Mouse (Mus musculus) 3134 (cell line): Measurements from ENCODE around the gene Arfgef2.

Source experiments
- DNase-seq: peaks from one replicate; pipeline ENCODE4 v3.0.0-alpha.2; 2011; ENCODE audit warnings: low spot score; ENCODE audit not compliant: insufficient read length; ENCODE audit errors: extremely low read depth

Arfgef2 gene

DNA sequence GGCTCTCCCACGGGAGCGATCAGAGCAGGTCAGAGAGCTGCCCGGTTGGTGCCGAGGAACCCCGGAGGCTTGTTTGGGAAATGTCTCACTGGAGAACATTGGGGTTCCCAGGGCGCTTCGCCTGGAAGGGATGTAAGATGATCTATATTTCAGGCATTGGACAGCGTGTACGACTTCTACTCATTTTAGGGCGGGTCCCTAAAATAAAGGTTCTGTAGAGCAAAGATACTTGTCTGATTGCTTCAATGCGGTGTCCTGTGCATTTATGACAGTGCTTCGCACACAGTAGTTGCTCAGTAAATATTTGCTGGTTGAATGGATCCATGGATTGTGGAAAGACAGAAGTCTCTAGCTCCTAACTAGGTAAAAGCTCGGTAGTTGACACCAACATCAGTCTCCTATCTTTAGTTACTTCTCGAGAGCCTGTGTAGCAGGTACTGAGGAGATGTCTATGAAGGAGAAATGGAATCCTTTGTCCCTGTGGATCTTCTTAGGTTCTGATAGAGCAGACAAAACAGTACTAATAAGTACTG, 851 bp downstream of the Arfgef2 start:
- no peak for DNase-seq

GRCm38 (mm10) chr2:166806813-166807212, 1.4 kb downstream of the Arfgef2 start:
- no peak for DNase-seq

DNA sequence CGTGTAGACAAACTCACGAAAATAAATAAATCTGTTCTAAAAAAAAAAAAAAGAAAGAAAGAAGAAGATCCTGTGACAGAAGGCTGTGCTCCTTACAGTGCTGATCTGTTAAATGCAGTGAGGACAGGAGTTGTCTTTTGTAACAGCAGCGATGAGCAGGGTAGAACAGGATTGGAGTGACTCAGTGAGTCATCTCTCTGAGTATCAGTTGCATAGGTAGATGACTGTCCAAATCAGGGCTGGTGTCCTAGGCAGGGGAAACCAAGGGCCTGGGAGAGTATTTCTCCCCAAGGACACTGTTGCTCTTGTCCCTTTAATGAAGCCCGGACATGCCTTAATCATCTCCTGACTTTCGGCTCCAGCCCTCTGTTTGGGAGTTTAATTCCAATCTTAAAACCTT, 4.1 kb downstream of the Arfgef2 start:
- DNase-seq = no peak

- DNase-seq = no peak
Observed at GRCm38 (mm10) chr2:166810821-166811220, 5.4 kb downstream of the Arfgef2 start.

DNA sequence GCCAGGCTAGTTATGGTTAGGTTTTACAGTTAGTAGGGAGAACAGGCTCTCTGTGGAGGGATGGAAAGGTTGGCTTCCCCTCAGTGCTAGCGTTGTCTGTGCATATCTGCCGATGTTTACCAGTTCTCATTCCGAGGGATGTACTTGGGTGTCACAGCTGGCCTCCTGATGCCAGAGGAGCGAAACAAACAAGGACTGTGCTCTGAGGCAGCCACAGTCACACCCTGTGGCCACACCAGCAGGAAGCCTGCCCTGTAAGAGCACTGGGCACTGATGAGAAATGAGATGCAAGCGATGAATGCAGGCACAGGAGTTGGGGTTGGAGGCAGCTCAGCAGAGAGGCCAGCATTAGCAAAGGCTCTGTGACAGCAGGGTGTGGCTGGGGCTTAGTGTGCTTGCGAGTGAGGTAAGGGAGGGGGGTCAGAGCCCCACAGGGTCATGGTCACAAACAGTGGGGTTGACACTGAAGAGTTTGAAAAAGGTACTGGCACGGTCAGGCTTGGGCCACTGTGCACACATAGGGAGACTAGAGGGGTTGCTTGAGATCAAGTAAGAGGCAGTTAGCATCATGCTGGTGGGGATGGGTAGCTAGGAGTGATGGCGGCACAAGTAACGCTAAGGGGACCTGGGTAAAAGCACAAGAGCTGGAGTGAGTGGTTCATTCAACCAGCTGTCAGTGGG, 13.2 kb downstream of the Arfgef2 start:
- DNase-seq = no peak

DNA sequence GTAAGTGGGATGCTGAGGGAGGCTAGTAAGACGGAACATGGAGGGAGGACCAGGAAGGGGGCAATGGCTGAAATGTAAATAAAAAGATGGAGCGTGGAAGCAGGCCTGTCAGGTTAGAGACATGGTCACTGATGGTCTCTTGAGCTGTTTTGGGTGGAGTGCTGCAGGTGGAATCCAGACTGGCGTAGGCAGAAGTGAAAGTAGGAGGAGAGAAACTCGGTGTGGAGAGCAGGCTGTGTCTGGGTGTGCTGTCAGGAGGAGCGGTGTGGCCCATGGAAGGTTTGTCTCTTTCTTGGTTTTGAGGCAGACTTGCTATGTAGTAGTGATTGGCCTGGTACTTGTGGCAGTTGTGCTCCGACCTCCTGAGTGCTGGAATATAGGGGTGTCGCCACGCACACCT, 14.5 kb downstream of the Arfgef2 start:
- DNase-seq = no peak

DNA sequence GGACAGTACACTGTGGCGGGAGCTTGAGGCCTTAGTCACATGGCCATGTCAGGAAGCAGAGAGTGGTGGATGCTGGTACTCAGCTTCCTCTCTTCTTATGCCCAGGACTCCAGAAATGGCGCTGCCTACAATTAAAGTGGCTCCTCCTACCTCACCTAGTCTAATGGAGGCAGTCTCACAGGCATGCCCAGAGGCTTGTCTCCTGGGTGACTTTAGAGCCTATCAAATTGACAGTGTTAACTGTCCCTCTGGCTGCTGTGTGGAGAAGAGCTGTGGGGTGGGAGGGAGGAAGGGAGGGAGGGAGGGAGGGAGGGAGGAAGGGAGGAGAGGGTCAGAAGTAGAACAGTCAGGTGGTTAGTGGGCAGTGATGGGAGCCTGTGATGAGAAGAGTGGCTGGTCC, 15.5 kb downstream of the Arfgef2 start:
- DNase-seq = no peak

DNA sequence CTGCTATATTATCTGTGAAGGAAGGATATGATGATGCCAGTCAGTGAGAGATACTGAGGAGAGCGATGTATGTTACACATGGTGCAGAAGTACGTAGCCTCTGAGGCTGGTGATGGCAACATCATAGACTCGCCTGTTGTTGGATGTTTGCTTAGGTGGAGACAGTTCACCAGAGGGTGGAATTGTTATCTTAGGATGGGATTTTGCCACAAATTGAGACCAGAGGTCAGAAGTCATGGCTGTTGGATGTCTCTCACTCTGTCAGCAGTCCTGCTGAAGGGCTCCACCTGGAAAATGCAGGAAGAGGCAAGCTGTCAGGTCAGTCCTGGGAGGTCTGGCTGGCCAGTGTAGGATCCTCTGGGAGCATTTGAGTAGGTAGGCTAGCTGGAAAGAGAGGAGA, 16.0 kb downstream of the Arfgef2 start:
- no peak for DNase-seq

DNA sequence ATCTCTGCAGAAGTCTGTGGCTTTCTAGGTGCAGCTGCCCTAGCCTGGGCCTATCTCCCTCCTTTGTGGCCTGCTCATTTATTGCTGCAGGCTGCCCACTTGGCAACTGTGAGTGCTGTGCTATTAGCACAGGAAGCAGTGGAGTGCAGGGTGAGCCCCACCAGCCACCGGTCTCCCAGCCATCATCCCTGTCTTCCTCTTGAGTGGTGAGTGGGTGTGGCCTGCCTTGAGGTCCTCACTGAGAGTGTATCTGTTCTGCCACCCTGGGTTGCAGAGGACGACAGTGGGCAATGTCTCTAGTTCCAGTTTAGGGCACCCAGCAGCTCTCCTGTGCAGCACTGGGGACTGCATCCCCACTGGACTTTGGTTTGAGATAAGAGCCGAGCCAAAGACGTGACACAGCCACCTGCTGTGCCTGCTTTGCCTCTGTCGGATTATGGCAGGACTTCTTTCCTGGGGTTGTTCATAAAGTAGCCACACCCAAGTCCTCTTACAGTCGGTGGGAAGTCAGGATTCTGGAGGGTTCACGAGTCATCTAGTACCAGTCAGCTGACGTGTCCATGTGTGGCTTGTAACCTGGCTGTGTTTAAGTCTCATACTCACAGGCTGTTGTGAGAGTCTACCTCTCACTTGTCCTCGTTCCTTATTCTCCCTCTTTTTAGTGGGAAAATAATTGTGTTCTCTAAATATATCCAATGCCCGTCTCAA, 16.9 kb downstream of the Arfgef2 start:
- no peak for DNase-seq

DNA sequence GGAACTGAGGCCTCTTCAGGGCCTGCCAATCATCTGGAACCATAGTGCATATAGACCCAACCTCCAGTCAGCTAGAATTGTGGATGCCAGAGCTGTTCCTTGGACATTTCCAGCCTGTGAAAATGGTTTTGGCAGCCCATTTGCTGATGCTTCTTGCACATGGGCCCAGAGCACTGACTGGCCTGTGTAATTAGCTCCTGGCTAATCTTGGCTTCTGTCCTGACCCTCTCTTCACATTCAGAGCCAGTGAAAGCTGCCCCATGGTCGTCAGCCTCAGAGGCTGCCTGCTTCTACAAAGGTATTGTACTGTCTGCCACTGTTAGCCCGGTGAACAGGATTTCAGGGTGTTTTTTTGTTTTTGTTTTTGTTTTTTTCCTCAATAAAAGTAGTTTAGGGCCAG, 17.5 kb downstream of the Arfgef2 start:
- no peak for DNase-seq

- DNase-seq = no peak
Observed at GRCm38 (mm10) chr2:166824386-166824785, 19.0 kb downstream of the Arfgef2 start.

DNA sequence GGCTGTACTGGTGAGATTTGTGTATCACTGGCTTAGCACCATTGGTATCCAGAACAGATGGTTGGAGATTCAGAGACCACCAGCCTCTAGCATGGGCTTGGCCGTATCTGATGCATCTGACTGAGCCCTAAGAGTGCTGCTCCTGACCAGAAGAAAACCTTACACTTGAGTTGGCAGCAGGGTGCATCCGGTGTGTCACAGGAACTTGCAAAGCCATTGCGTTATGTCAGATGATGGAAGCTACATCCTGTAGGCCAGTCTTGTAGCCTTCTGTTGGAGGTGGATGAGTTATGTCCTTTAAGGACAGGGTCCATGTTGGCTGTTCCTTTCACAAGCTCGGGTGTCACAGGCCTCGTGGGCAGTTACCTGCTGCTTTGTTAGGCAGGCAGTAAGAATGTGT, 19.6 kb downstream of the Arfgef2 start:
- DNase-seq = no peak

DNA sequence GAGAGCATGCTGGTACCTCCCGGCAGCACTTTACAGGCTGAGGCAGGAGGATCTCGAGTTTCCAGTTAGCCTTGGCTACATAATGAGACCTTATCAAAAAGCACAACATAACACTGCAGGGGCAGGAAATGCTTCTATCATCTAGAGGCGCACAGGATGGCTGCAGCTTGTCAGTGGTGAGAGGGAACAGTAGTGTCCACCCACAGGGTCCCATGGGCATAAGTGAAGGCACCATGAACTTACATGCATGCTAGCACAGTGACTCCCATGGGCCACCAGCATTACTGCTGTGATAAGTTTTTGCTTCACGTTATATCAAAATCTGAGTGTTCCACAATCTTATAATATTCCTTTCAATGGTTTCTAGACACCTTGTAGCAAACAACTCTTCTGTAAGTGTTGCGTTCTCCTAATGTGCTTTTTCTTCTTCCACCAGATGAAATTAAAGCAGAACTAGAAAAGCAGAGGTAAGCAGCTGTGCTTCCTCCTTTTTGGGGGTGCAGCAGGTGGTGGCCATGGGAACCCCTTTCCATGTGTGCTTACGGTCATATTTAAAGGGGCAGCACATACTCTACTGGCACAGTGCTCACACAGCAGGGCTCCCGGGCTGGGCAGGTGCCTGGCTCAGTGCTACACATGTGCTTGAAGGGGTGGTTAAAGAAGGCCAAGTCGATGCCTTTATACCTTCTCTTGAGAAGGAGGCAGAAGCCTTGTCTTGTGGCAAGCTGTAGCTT, 21.3 kb downstream of the Arfgef2 start:
- DNase-seq = no peak

GRCm38 (mm10) chr2:166828306-166828705, 22.9 kb downstream of the Arfgef2 start:
- no peak for DNase-seq

DNA sequence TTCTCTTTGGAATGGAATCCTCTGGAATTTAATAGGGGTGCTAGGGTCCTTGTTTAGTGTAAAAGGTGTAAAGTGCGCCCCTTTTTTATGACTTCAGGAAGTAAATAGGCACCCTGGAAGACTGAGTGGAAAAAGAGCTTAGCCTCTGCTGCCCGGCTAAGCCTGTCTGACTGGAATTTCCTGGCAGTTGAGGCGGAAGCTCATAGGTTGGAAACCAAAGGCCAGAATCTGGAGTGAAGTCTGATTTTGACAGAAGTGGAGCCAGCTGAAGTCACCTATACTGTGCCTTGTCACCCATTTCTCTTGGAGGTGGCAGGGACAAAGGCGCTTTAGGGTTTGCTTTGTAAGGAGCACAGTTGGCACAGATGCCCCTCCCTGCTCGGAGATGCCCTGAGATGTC, 25.0 kb downstream of the Arfgef2 start:
- DNase-seq = no peak

GRCm38 (mm10) chr2:166834091-166834490, 28.7 kb downstream of the Arfgef2 start:
- DNase-seq = no peak

DNA sequence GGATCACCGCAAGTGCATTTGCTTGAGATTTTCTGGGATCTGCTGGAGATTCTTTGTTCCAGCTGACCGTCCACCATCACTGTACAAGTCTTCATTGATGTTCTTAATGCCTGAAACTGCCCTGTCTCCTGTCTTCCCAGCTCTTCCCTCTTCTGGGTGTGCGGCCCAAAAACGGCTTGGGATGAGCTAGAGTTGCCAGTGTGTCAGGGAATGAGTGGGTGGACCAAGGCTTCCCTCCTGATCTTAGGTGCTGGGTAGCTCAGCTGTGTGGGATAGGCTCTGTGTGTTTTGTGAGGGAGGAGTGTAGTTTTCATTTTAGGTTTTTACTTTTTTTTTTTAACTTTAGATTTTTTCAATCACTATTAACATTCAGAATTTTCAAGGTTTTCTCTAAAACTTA, 29.4 kb downstream of the Arfgef2 start:
- no peak for DNase-seq

GRCm38 (mm10) chr2:166835581-166835980, 30.2 kb downstream of the Arfgef2 start:
- no peak for DNase-seq

DNA sequence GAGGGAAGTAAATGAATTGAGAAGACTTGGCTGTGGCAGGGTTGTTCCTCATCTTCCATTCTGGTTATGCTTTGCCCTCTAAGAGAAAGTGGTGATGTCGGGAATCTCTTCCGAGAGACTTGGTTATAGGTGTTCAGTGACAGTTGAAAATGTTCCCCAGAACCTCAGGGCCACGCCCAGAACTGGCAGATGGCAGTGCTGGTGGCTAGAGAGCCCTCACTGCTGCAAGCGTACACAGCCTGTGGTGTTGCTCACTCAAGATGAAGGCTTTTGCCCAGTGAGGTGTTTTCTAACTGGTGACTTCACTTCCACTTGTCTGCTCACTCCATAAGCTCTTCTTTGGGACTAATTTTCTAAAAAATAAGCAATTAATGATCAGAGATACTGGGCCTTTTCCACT, 36.4 kb downstream of the Arfgef2 start:
- no peak for DNase-seq

GRCm38 (mm10) chr2:166850691-166851090, 45.3 kb downstream of the Arfgef2 start:
- no peak for DNase-seq

DNA sequence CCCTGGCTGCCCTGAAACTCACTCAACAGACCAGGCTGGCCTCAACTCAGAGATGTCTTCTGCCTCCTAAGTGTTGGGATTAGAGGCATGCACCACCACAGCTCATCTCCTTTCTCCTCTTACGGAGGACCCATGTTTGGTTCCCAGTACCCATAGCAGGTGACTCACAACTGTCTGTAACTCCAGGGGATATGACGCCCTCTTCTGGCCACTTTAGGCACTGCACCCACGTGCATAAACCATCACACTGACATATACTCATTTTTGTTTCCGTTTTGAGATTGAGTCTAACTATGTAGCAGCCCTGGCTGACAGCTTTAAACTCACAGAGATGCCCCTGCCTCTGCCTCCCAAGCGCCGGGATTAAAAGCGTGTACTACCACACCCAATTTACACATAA, 46.9 kb downstream of the Arfgef2 start:
- DNase-seq = no peak

DNA sequence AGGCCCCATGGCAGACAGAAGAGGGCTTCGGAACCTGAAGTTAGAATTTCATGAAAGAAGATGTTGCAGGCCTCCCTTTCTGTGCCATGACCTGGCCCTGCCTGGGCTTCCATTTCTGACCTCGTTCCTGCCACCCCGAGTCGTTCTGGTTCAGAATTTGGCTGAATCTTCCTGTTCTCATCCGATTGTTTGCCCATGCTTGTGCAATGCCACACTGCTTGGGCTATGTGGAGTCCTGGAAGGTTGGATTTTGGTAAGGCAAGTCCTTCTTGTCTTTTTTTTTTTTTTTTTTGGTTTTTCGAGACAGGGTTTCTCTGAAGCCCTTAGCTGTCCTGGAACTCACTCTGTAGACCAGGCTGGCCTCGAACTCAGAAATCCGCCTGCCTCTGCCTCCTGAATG, 50.4 kb downstream of the Arfgef2 start:
- no peak for DNase-seq
